Mouse (Mus musculus): Measurements from ENCODE around the gene Vmn1r225. TPM values are rescaled to one million over a fixed set of nuclear protein-coding genes. Genes with fewer than 3 reads are reported as not detected.
"Not testable (repeated sequence)": the region's sequence is repeated elsewhere in the genome, so short reads cannot be mapped to it uniquely, and the experiment has no call there.

Gene Vmn1r225
- total RNA-seq (2017) = not detected in 3 replicates

DNA sequence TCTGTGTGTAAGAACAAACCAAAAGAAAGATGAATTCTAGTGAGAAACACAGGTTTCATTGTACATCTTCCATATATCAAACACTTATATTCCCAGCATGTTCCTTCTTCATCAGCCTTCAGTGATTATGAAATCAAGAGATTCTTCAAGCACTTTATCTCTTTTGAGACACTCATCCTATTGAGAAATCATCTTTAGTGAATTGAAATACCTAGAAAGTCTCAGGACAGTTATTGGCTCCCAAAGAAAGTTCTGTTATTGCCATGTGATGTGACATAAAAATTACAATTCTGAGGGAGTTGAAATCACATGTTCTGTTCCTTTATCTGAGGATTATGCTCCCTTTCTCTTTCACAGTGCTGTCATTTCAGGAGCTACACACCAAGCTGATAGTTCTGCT, at the start of gene Vmn1r225:
Gene Vmn1r225 (plus strand): TSS at position 301 of the 400 bp plus-strand sequence.
- no peak for ATAC-seq (replicated peaks; ENCODE audit: insufficient number of reproducible peaks, low FRiP score, low TSS enrichment, poor library complexity, severe bottlenecking)

DNA sequence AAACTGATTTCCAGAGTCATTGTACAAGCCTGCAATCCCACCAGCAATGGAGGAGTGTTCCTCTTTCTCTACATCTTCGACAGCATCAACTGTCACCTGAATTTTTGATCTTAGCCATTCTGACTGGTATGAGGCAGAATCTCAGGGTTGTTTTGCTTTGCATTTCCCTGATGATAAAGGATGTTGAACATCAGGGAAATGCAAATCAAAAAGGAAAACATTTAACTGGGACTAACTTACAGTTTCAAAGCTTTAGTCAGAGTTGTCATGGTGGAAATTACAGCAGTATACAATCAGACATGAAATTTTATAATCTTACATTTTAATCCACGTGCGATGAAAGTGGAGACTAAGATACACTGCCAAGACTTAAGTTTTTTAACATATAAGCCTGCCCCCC, 24.6 kb upstream of the Vmn1r225 start:
- ATAC-seq (replicated peaks; ENCODE audit: insufficient number of reproducible peaks, low FRiP score, low TSS enrichment, poor library complexity, severe bottlenecking) = no peak

DNA sequence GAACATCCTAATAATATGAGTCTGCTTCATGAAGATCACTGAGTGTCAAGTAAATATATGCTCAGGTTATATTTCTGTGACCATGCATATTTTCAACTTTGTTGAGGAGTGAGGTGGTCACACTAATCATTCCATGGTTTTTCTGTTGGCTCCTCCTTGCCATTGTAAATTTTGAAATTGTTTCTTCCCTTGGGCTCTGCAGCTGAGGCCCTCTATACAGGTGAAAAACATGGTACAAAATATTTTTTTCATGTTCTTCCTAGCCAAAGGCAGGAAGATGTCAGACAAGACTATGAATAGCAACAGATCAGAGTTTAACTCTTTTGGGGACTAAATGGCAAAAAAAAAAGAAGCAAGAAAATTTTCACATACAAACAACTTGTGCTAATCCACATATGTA, 16.7 kb upstream of the Vmn1r225 start, which contains the start of gene Vmn2r108:
Gene Vmn2r108 (minus strand): TSS at position 101 of the 400 bp plus-strand sequence.
- ATAC-seq (replicated peaks; ENCODE audit: insufficient number of reproducible peaks, low FRiP score, low TSS enrichment, poor library complexity, severe bottlenecking) = no peak

DNA sequence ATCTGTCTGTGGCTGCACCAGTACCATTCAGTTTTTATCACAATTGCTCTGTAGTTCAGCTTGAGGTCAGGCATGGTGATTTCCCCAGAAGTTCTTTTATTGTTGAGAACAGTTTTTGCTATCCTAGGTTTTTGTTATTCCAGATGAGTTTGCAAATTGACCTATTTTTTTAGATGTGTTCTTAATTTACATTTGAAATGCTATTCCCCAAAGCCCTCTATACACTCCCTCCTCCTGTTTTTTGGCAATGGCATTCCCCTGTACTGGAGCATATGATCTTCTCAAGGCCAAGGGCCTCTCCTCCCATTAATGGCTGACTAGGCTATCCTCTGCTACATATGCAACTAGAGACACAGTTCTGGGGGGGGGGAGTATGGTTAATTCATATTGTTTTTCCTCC, 10.3 kb downstream of the Vmn1r225 start:
- ATAC-seq (replicated peaks; ENCODE audit: insufficient number of reproducible peaks, low FRiP score, low TSS enrichment, poor library complexity, severe bottlenecking) = not testable (repeated sequence)

Other genes with a start within 250 kb of the Vmn1r225 start
- not detected in 3 replicates for gene Vmn2r106, start 212.6 kb upstream of the Vmn1r225 start, total RNA-seq (2017)
- not detected in 3 replicates for gene Vmn2r107, start 152.9 kb upstream of the Vmn1r225 start, total RNA-seq (2017)
- gene Vmn1r224, start 84.0 kb upstream of the Vmn1r225 start, total RNA-seq (2017) = not detected in 3 replicates
- 0.10 TPM in 1 of 3 replicates, not detected in the others for gene Vmn2r108, start 16.8 kb upstream of the Vmn1r225 start, total RNA-seq (2017)
- not detected in 3 replicates for gene Vmn2r109, start 66.6 kb downstream of the Vmn1r225 start, total RNA-seq (2017)
- not detected in 3 replicates for gene Vmn2r110, start 98.3 kb downstream of the Vmn1r225 start, total RNA-seq (2017)
- gene Fpr-rs3, start 126.7 kb downstream of the Vmn1r225 start, total RNA-seq (2017) = not detected in 3 replicates
- gene Vmn1r226, start 184.7 kb downstream of the Vmn1r225 start, total RNA-seq (2017) = not detected in 3 replicates
- gene Vmn1r227, start 231.7 kb downstream of the Vmn1r225 start, total RNA-seq (2017) = not detected in 3 replicates